Mouse (Mus musculus) thymus, adult 2 months (tissue): ENCODE results near the gene Gp1bb. TPM values are rescaled to one million over a fixed set of nuclear protein-coding genes. Genes with fewer than 3 reads are reported as not detected.

Experiments
- DNase-seq: peaks from one replicate; pipeline ENCODE4 v3.0.0; 2021
- H3K27ac ChIP-seq: fragments of 200-500 bp; 2 replicates; pipeline ENCODE4 v1.5.1; 2012; ENCODE audit warnings: low read length, control low read depth; ENCODE audit not compliant: control insufficient read depth, insufficient read depth
- H3K27me3 ChIP-seq: fragments of 200-500 bp; 2 replicates; pipeline ENCODE4 v1.6.1; 2012; ENCODE audit warnings: mild to moderate bottlenecking, low read length, moderate library complexity, mixed read lengths; ENCODE audit not compliant: control insufficient read depth, insufficient read depth
- H3K36me3 ChIP-seq: fragments of 200-500 bp; 2 replicates; pipeline ENCODE4 v1.6.1; 2012; ENCODE audit warnings: mild to moderate bottlenecking, low read length, moderate library complexity; ENCODE audit not compliant: control insufficient read depth, insufficient read depth
- H3K4me1 ChIP-seq: fragments of 200-500 bp; replicated peaks from 2 replicates; pipeline ENCODE4 v1.6.1; 2012; ENCODE audit warnings: low read length; ENCODE audit not compliant: control insufficient read depth, insufficient read depth
- H3K4me3 ChIP-seq: fragments of 200-500 bp; 2 replicates; pipeline ENCODE4 v1.5.1; 2012; ENCODE audit warnings: mild to moderate bottlenecking, low read length, control low read depth, moderate library complexity; ENCODE audit not compliant: control insufficient read depth, insufficient read depth
- CTCF ChIP-seq: fragments of 200-500 bp; IDR thresholded peaks from 2 replicates; pipeline ENCODE4 v1.5.1; 2012; ENCODE audit warnings: mild to moderate bottlenecking, control low read depth, low read length, moderate library complexity, borderline replicate concordance; ENCODE audit not compliant: control insufficient read depth, poor library complexity, insufficient read depth; ENCODE audit errors: extremely low read depth
- POLR2A ChIP-seq: fragments of 200-500 bp; IDR thresholded peaks from 2 replicates; pipeline ENCODE4 v1.6.1; 2012; ENCODE audit warnings: mild to moderate bottlenecking, low read length, control low read depth, moderate library complexity; ENCODE audit not compliant: control insufficient read depth, poor library complexity, insufficient read depth; ENCODE audit errors: extremely low read depth
- WGBS: fragments of 180-500 bp; shearing (Covaris S2); methylation state at CpG from one replicate; pipeline ENCODE4 v1.1.7; 2018; 5-methylcytosine and 5-hydroxymethylcytosine counted together
- polyA plus RNA-seq: library from polyadenylated mRNA; depleted of rRNA; stranded (reverse); fragments of >200 nt; gene quantifications from 2 replicates; pipeline ENCODE4 v1.2.3, GENCODE M21; 2012

Gp1bb gene
- polyA plus RNA-seq, 1 experiment = 1.1 TPM

GRCm38 (mm10) chr16:18609099-18609498, 13.1 kb downstream of the Gp1bb start:
- WGBS = 98% methylated on average over 2 of the region's 2 CpGs

GRCm38 (mm10) chr16:18608226-18608625, 14.0 kb downstream of the Gp1bb start:
- no peak for DNase-seq
- H3K4me1 ChIP-seq = no peaks in the 10 kb centered on the region
- H3K27ac ChIP-seq = no peak overlapping the region
- TF ChIP-seq CTCF (no peak), POLR2A (no peak)
- no peaks in the 10 kb centered on the region; the same call in 1 of the 2 replicates for H3K27me3 ChIP-seq
- no peaks in the 10 kb centered on the region for H3K36me3 ChIP-seq
- no peak overlapping the region for H3K4me3 ChIP-seq
- WGBS = 63% methylated on average over 11 of the region's 11 CpGs

More at GRCm38 (mm10) chr16:18609099-18609498, 13.1 kb downstream of the Gp1bb start:
- H3K36me3 ChIP-seq = no peaks in the 10 kb centered on the region
- TF ChIP-seq CTCF (no peak), POLR2A (no peak)
- no peak for DNase-seq
- H3K4me3 ChIP-seq = no peak overlapping the region
- H3K27me3 ChIP-seq = no peaks in the 10 kb centered on the region; the same call in 1 of the 2 replicates
- H3K27ac ChIP-seq = no peak overlapping the region
- no peaks in the 10 kb centered on the region for H3K4me1 ChIP-seq

- H3K27ac ChIP-seq = no peak overlapping the region
- no peak overlapping the region for H3K4me3 ChIP-seq
- H3K36me3 ChIP-seq = no peaks in the 10 kb centered on the region
- TF ChIP-seq CTCF = no peak
- TF ChIP-seq POLR2A = no peak
- 95% methylated on average over 5 of the region's 5 CpGs for WGBS
- H3K4me1 ChIP-seq = 0 out of 2 replicates have a peak, but pooled peaks cover 4% of the 10 kb centered on the region
- no peak for DNase-seq
- H3K27me3 ChIP-seq = no peaks in the 10 kb centered on the region; the same call in 1 of the 2 replicates
Measured at GRCm38 (mm10) chr16:18605705-18606104, 16.5 kb downstream of the Gp1bb start.

- no peak for DNase-seq
- no peaks in the 10 kb centered on the region; the same call in 1 of the 2 replicates for H3K27me3 ChIP-seq
- TF ChIP-seq CTCF = no peak
- no peak for TF ChIP-seq POLR2A
- H3K27ac ChIP-seq = no peak overlapping the region
- H3K36me3 ChIP-seq = no peaks in the 10 kb centered on the region
- no peak overlapping the region for H3K4me3 ChIP-seq
- H3K4me1 ChIP-seq = 0 out of 2 replicates have a peak, but pooled peaks cover 4% of the 10 kb centered on the region
- 90% methylated on average over 8 of the region's 8 CpGs for WGBS
Measured at GRCm38 (mm10) chr16:18604267-18604701, 17.9 kb downstream of the Gp1bb start.

- Histone ChIP-seq H3K27me3 (no peaks in the 10 kb centered on the region; the same call in 1 of the 2 replicates), H3K27ac (no peak overlapping the region), H3K4me3 (no peak overlapping the region), H3K36me3 (no peaks in the 10 kb centered on the region), H3K4me1 (0 out of 2 replicates have a peak, but pooled peaks cover 4% of the 10 kb centered on the region)
- WGBS = 95% methylated on average over 7 of the region's 7 CpGs
- TF ChIP-seq CTCF (no peak), POLR2A (no peak)
- no peak for DNase-seq
Measured at GRCm38 (mm10) chr16:18601447-18601846, 20.8 kb downstream of the Gp1bb start.

- H3K36me3 ChIP-seq = no peaks in the 10 kb centered on the region
- 76% methylated on average over 3 of the region's 3 CpGs for WGBS
- DNase-seq = no peak
- 0 out of 2 replicates have a peak, but pooled peaks cover 4% of the 10 kb centered on the region for H3K4me1 ChIP-seq
- no peak for TF ChIP-seq POLR2A
- TF ChIP-seq CTCF = no peak
- no peak overlapping the region for H3K4me3 ChIP-seq
- no peak overlapping the region for H3K27ac ChIP-seq
- H3K27me3 ChIP-seq = no peaks in the 10 kb centered on the region; the same call in 1 of the 2 replicates
Measured at GRCm38 (mm10) chr16:18598006-18598405, 24.2 kb downstream of the Gp1bb start.

GRCm38 (mm10) chr16:18596255-18596654, 25.9 kb downstream of the Gp1bb start:
- 83% methylated on average over 5 of the region's 5 CpGs for WGBS
- no peaks in the 10 kb centered on the region for H3K36me3 ChIP-seq
- H3K27me3 ChIP-seq = peaks cover 6% of the 10 kb centered on the region; the same call in 1 of the 2 replicates
- no peak for TF ChIP-seq POLR2A
- TF ChIP-seq CTCF = no peak
- peaks cover 7% of the 10 kb centered on the region for H3K4me1 ChIP-seq
- DNase-seq = no peak
- H3K27ac ChIP-seq = no peak overlapping the region
- H3K4me3 ChIP-seq = no peak overlapping the region

- Histone ChIP-seq H3K27me3 (peaks cover 16% of the 10 kb centered on the region; the same call in 1 of the 2 replicates), H3K36me3 (no peaks in the 10 kb centered on the region), H3K4me1 (peaks cover 14% of the 10 kb centered on the region), H3K4me3 (no peak overlapping the region), H3K27ac (no peak overlapping the region)
- no peak for DNase-seq
- 88% methylated on average over 2 of the region's 2 CpGs for WGBS
- no peak for TF ChIP-seq CTCF
- TF ChIP-seq POLR2A = no peak
Measured at GRCm38 (mm10) chr16:18593930-18594329, 28.3 kb downstream of the Gp1bb start.
